Mouse (Mus musculus) kidney, postnatal 14 days (tissue): ENCODE measurements at regions not wholly inside any gene's neighbourhood (a gene's known extent, or its start where the extent isn't known, plus 50 kb on each side); places are given as distances from the start of the nearest gene placed in this dataset.
A peak's percentile ranks its signal among the peaks of the same experiment; 100 is the strongest.

Experiments used
- DNase-seq: peaks from one replicate; pipeline ENCODE4 v3.0.0; 2022; ENCODE audit warnings: mixed read lengths

GRCm38 (mm10) chr9:34328723-34329122 is 157.0 kb upstream of the Kirrel3 start:
- no peak for DNase-seq

GRCm38 (mm10) chr9:34334112-34334511 is 151.6 kb upstream of the Kirrel3 start:
- DNase-seq, result no peak

- no peak for DNase-seq
These were observed 150.9 kb upstream of the Kirrel3 start for GRCm38 (mm10) chr9:34334555-34335468.

- DNase-seq, result no peak
These were observed 137.3 kb upstream of the Kirrel3 start for GRCm38 (mm10) chr9:34348442-34348841.

- peak; percentile 20 for DNase-seq
These were observed 135.7 kb upstream of the Kirrel3 start for GRCm38 (mm10) chr9:34349997-34350396.

- no peak for DNase-seq
These were observed 131.9 kb upstream of the Kirrel3 start for GRCm38 (mm10) chr9:34353744-34354143.

GRCm38 (mm10) chr9:34354723-34355316 is 130.9 kb upstream of the Kirrel3 start:
- DNase-seq, result no peak

- DNase-seq, result no peak
These were observed 114.9 kb upstream of the Kirrel3 start for GRCm38 (mm10) chr9:34370686-34371398.

GRCm38 (mm10) chr9:34375187-34375586 is 110.5 kb upstream of the Kirrel3 start:
- peak; percentile 6 for DNase-seq

- no peak for DNase-seq
These were observed 105.7 kb upstream of the Kirrel3 start for GRCm38 (mm10) chr9:34380008-34380407.

- no peak for DNase-seq
These were observed 104.1 kb upstream of the Kirrel3 start for GRCm38 (mm10) chr9:34381601-34382000.

- no peak for DNase-seq
These were observed 103.5 kb upstream of the Kirrel3 start for GRCm38 (mm10) chr9:34382208-34382607.

GRCm38 (mm10) chr9:34386071-34386470 is 99.6 kb upstream of the Kirrel3 start:
- peak; percentile 6 for DNase-seq

- no peak for DNase-seq
These were observed 92.7 kb upstream of the Kirrel3 start for GRCm38 (mm10) chr9:34393042-34393441.

- no peak for DNase-seq
These were observed 89.6 kb upstream of the Kirrel3 start for GRCm38 (mm10) chr9:34395839-34396804.

GRCm38 (mm10) chr9:34411699-34412098 is 74.0 kb upstream of the Kirrel3 start:
- DNase-seq, result no peak

- no peak for DNase-seq
These were observed 69.5 kb upstream of the Kirrel3 start for GRCm38 (mm10) chr9:34416153-34416552.

- no peak for DNase-seq
These were observed 67.6 kb upstream of the Kirrel3 start for GRCm38 (mm10) chr9:34418100-34418499.

GRCm38 (mm10) chr9:34421956-34422355 is 63.7 kb upstream of the Kirrel3 start:
- no peak for DNase-seq

- no peak for DNase-seq
These were observed 62.6 kb upstream of the Kirrel3 start for GRCm38 (mm10) chr9:34423062-34423461.

- no peak for DNase-seq
These were observed 59.1 kb upstream of the Kirrel3 start for GRCm38 (mm10) chr9:34426589-34426988.

- DNase-seq, result no peak
These were observed 58.0 kb upstream of the Kirrel3 start for GRCm38 (mm10) chr9:34427711-34428110.
